Mouse (Mus musculus) hindbrain, postnatal 0 days (tissue): ENCODE measurements at regions not wholly inside any gene's neighbourhood (a gene's known extent, or its start where the extent isn't known, plus 50 kb on each side); places are given as distances from the start of the nearest gene placed in this dataset.

ENCODE experiments used
- ATAC-seq: fragments of 200-750 bp; cut with Nextera tagmentation; 2 replicates; pipeline ENCODE4 v1.8.0; 2017; ENCODE audit warnings: mild to moderate bottlenecking, moderate TSS enrichment, moderate library complexity
- DNase-seq: peaks from one replicate; pipeline ENCODE4 v3.0.0-alpha.2; 2015; ENCODE audit warnings: low spot score
- H3K27ac ChIP-seq: fragments of 300-500 bp; sonication (generic); 2 replicates; pipeline ENCODE4 v1.5.1; 2014; ENCODE audit warnings: mild to moderate bottlenecking
- H3K27me3 ChIP-seq: fragments of 300-500 bp; sonication (generic); 2 replicates; pipeline ENCODE4 v1.6.1; 2014; ENCODE audit warnings: low read length, mixed read lengths; ENCODE audit not compliant: insufficient read depth
- H3K36me3 ChIP-seq: fragments of 300-500 bp; sonication (generic); 2 replicates; pipeline ENCODE4 v1.6.1; 2014; ENCODE audit warnings: low read length, mixed read lengths; ENCODE audit not compliant: insufficient read depth
- H3K4me1 ChIP-seq: fragments of 300-500 bp; sonication (generic); 2 replicates; pipeline ENCODE4 v1.6.1; 2014; ENCODE audit warnings: antibody characterized with exemption, low read length, mixed read lengths; ENCODE audit not compliant: insufficient read depth
- H3K4me2 ChIP-seq: fragments of 300-500 bp; sonication (generic); 2 replicates; pipeline ENCODE4 v1.6.1; 2014; ENCODE audit warnings: low read depth, mild to moderate bottlenecking, low read length, moderate library complexity, mixed read lengths
- H3K4me3 ChIP-seq: fragments of 300-500 bp; sonication (generic); 2 replicates; pipeline ENCODE4 v1.5.1; 2014; ENCODE audit warnings: low read length
- H3K9ac ChIP-seq: fragments of 300-500 bp; sonication (generic); replicated peaks from 2 replicates; pipeline ENCODE4 v1.6.1; 2014; ENCODE audit warnings: mild to moderate bottlenecking, low read length, moderate library complexity, mixed read lengths
- H3K9me3 ChIP-seq: fragments of 300-500 bp; sonication (generic); 2 replicates; pipeline ENCODE4 v1.6.1; 2016; ENCODE audit warnings: low read length, mixed read lengths
- CTCF ChIP-seq: IDR thresholded peaks from 2 replicates; pipeline ENCODE4 v1.5.1; 2016; ENCODE audit warnings: antibody characterized with exemption, control low read depth, low read depth
- WGBS: fragments of 180-500 bp; shearing (Covaris S2); extraction: QIAGEN DNeasy Blood & Tissue Kit; methylation state at CpG from one replicate; pipeline ENCODE4 v1.1.7; 2014; 5-methylcytosine and 5-hydroxymethylcytosine counted together

GRCm38 (mm10) chr11:41470938-41471633, 529.6 kb downstream of the Gabrg2 start:
- no peak overlapping the region for H3K4me3 ChIP-seq
- H3K9ac ChIP-seq: no peak overlapping the region
- H3K4me1 ChIP-seq: no peaks in the 10 kb centered on the region
- H3K4me2 ChIP-seq: no peak overlapping the region
- ATAC-seq (no peak), DNase-seq (no peak)
- no peaks in the 10 kb centered on the region for H3K27me3 ChIP-seq
- H3K36me3 ChIP-seq: no peaks in the 10 kb centered on the region
- no peaks in the 10 kb centered on the region for H3K9me3 ChIP-seq
- no peak for TF ChIP-seq CTCF
- WGBS: 42% methylated on average over 1 of the region's 1 CpGs
- H3K27ac ChIP-seq: no peak overlapping the region

- H3K9ac ChIP-seq: no peak overlapping the region
- H3K9me3 ChIP-seq: no peaks in the 10 kb centered on the region
- WGBS: 78% methylated on average over 2 of the region's 2 CpGs
- DNase-seq (no peak), ATAC-seq (no peak)
- H3K36me3 ChIP-seq: no peaks in the 10 kb centered on the region
- no peak for TF ChIP-seq CTCF
- H3K4me3 ChIP-seq: no peak overlapping the region
- H3K4me2 ChIP-seq: no peak overlapping the region
- no peaks in the 10 kb centered on the region for H3K4me1 ChIP-seq
- H3K27me3 ChIP-seq: no peaks in the 10 kb centered on the region
- no peak overlapping the region for H3K27ac ChIP-seq
These were observed 533.3 kb downstream of the Gabrg2 start for GRCm38 (mm10) chr11:41467330-41467729.

DNA sequence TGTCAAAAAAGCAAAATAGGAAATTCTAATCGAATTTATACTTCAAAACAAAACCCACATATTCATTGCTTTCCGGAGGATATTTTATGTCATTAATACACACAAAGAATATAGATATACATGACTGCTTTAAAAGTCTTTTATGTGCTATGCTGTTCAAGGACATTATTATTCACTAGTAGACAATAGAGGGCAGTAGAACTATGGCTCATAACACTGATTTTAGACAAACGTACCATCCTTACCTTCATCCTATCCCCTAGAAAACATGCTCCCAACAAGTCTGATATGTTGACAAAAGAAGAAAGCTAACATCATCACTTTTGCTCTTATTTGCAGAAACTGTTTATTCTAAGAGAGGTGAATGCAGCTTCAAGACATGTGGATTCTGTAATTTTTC, 566.8 kb downstream of the Gabrg2 start:
- ATAC-seq (no peak), DNase-seq (peak; percentile 52)
- Histone ChIP-seq H3K27ac (no peak overlapping the region), H3K4me3 (no peak overlapping the region), H3K27me3 (no peaks in the 10 kb centered on the region), H3K36me3 (no peaks in the 10 kb centered on the region), H3K9ac (no peak overlapping the region), H3K9me3 (no peaks in the 10 kb centered on the region), H3K4me1 (no peaks in the 10 kb centered on the region), H3K4me2 (no peak overlapping the region)
- TF ChIP-seq CTCF: peak; percentile 55
- whole genome bisulfite sequencing: 59% methylated on average over 3 of the region's 3 CpGs

DNA sequence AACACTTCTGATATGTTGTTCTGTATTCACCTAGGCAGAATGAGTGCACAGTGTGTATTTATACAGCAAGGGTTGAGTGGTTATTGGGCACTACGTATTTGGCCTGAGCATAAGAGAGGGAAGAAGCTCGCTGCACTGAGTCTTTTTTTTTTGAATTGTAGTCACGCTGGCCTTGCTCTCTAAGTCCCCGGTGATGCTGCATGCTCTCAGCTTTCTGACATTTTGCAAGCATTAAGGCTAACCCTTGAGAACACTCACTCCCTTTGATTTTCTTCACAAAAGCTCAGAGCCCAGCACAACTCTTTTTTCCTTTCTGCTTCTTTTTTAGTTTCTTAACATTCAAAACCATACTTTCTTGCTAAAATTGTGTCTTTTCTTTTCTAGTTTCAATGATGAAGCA, 575.1 kb downstream of the Gabrg2 start:
- 48% methylated on average over 4 of the region's 4 CpGs for WGBS
- TF ChIP-seq CTCF: no peak
- no peaks in the 10 kb centered on the region for H3K36me3 ChIP-seq
- no peak overlapping the region for H3K27ac ChIP-seq
- no peak overlapping the region for H3K9ac ChIP-seq
- no peaks in the 10 kb centered on the region for H3K4me1 ChIP-seq
- DNase-seq (no peak), ATAC-seq (no peak)
- no peaks in the 10 kb centered on the region for H3K27me3 ChIP-seq
- no peak overlapping the region for H3K4me3 ChIP-seq
- no peaks in the 10 kb centered on the region for H3K9me3 ChIP-seq
- no peak overlapping the region for H3K4me2 ChIP-seq
